Mouse (Mus musculus) myocyte (in vitro differentiated cells): ENCODE measurements around the gene Soat1.

ENCODE experiments used
- E2F4 ChIP-seq: IDR thresholded peaks from one replicate; pipeline ENCODE4 v1.6.1; 2011; ENCODE audit warnings: mild to moderate bottlenecking, control low read depth, moderate library complexity; ENCODE audit not compliant: insufficient read depth
- MAX ChIP-seq: IDR thresholded peaks from one replicate; pipeline ENCODE4 v1.6.1; 2011; ENCODE audit warnings: low read depth, mild to moderate bottlenecking, control low read depth
- MYOD1 ChIP-seq, 3 experiments: IDR thresholded peaks; one replicate each; pipeline ENCODE4 v1.6.1; 2011; ENCODE audit warnings: control low read depth in 2 of 3, low read depth in 2 of 3, mild to moderate bottlenecking in 2 of 3, moderate library complexity in 1 of 3; ENCODE audit not compliant: insufficient read length in 2 of 3, control insufficient read depth in 1 of 3
- POLR2A ChIP-seq: IDR thresholded peaks from one replicate; pipeline ENCODE4 v1.6.1; 2011; ENCODE audit warnings: low read depth, mild to moderate bottlenecking, control low read depth, moderate library complexity; ENCODE audit not compliant: insufficient read length
- POLR2AphosphoS2 ChIP-seq: IDR thresholded peaks from one replicate; pipeline ENCODE4 v1.6.1; 2011; ENCODE audit warnings: low read depth, control low read depth; ENCODE audit not compliant: insufficient read length
- SRF ChIP-seq: IDR thresholded peaks from one replicate; pipeline ENCODE4 v1.6.1; 2011; ENCODE audit warnings: low read depth; ENCODE audit not compliant: control insufficient read depth, insufficient read length
- TCF12 ChIP-seq: IDR thresholded peaks from one replicate; pipeline ENCODE4 v1.6.1; 2011; ENCODE audit warnings: mild to moderate bottlenecking, control low read depth; ENCODE audit not compliant: poor library complexity, insufficient read depth, severe bottlenecking
- TCF3 ChIP-seq: IDR thresholded peaks from one replicate; pipeline ENCODE4 v1.6.1; 2011; ENCODE audit warnings: low read depth, control low read depth; ENCODE audit not compliant: insufficient read length

DNA sequence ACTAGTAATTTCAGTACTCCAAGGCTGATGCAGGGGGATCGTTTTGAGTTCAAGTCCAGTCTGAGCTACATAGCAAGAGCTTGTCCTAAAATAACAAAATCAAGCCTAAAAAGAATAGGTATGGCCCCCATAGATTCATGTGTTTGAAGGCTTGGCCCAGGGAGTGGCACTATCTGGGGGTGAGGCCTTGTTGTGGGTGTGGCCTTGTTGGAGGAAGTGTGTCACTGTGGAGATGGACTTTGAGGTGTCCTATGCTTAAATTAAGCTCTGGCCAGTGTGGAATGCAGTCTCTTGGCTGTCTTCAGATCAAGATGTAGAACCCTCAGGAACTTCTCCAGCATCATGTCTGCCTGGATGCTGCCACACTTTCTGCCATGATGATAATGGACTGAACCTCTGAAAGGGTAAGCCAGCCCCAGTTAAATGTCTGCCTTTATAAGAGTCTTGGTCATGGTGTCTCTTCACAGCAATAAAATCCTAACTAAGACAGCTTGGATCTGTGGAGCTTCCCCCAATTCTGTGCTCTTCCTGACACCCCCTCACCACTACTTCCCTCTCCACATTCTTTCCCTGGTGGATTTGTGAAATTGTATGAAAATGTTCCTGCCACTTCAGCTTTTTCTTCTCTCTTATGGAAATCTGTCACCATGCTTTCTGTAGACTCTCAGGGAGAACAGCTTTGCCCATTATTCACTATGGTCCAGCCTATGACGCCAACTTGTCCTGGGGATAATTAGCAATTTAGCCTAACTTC, 18.9 kb downstream of the Soat1 start:
- no peak for TF ChIP-seq POLR2A
- TF ChIP-seq TCF12, result no peak
- TF ChIP-seq MAX, result no peak
- no peak for TF ChIP-seq E2F4
- TF ChIP-seq SRF, result no peak
- no peak for TF ChIP-seq POLR2AphosphoS2
- no peak for TF ChIP-seq TCF3
- no peak for TF ChIP-seq MYOD1 (IDR thresholded peaks at IDR 0.05; ENCODE audit: control insufficient read depth in 1 of 3, insufficient read length in 2 of 3, low read depth in 2 of 3)
